In the genomic region with DNA sequence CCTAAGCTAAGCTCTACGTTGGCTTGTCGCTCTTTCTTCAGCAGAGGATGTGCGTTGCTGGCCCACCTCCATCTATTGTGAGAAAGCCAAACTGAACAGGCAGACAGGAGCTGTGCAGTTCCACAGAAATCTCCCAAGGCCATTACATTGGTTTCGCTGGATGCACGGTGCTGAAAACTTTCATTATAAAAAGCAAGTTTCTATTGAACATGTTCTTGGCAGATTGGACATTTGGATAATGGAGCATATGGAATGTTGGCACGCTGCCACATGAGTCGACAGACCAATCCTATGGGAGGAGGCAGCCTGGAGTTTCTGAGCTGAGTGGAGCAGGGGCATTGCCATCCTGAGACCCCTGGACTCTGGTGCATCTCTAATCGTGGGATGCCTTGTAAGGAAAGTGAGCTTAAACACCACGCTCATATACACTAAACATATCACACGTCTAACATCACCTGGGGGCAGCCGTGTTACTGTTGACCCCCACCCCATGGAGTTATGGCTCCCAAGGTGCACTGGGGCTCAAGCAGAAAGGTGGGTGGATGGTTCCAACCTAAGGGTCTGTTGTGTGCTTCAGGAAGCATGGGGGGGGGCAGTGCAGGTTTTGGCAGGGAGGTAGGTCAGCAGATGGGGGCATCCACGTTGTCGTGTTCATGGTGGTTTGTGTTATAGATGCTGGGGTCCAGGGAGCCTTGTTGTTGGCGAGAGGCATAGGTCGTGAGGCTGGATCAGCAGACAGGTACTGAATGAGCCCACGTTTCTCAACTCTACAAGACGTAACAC, we compare ENCODE assay signal across 9 mouse cellular contexts.
DNase-seq lines count a peak whose midpoint lies in the region.
"Had no signal": no experiment of that assay in that cellular context is flagged by ENCODE, and none has a peak within 500 bp of the region (broad histone marks: within the 10 kb centered on the region; RNA-seq: fewer than 3 reads in every experiment).

No protein-coding gene starts in this region.

- peak; percentile 70 to 76 for DNase-seq in cerebellum, postnatal 10 days
- DNase-seq in cerebellum, adult 9-10 months = no peak
- DNase-seq in kidney, postnatal 4 days = peak; percentile 30 to 48
- no peak for DNase-seq in kidney, adult 11 months
- DNase-seq in right cerebral cortex, postnatal 10 days (ENCODE audit: low spot score in 2 of 2) = peak; percentile 35 to 45
- DNase-seq in right cerebral cortex, postnatal 25 days = no peak
- DNase-seq in testis, postnatal 10 days (ENCODE audit: low spot score) = peak; percentile 67
- DNase-seq in natural killer cell, adult 2 months (ENCODE audit: low spot score in 2 of 2) = no peak
- DNase-seq: thymus, adult 2 months had no signal

Comparison
In these comparisons a context has a peak if more than half of its experiments do, and no peak if none do; other contexts are left out.
1. DNase-seq: peak in cerebellum, postnatal 10 days (2 of 2), kidney, postnatal 4 days (2 of 2), right cerebral cortex, postnatal 10 days (2 of 2) and testis, postnatal 10 days (single experiment); none in cerebellum, adult 9-10 months (single experiment), kidney, adult 11 months (single experiment), right cerebral cortex, postnatal 25 days (single experiment) and natural killer cell, adult 2 months (0 of 2).